Mouse (Mus musculus) testis, adult 2 months (tissue): ENCODE measurements around the gene Lhpp.

Experiments used
- CTCF ChIP-seq: fragments of 200-500 bp; IDR thresholded peaks from 2 replicates; pipeline ENCODE4 v1.5.1; 2012; ENCODE audit warnings: low read depth, mild to moderate bottlenecking, inconsistent platforms, low read length, moderate library complexity; ENCODE audit not compliant: control insufficient read depth, insufficient read depth, insufficient replicate concordance
- POLR2A ChIP-seq: fragments of 200-500 bp; IDR thresholded peaks from 2 replicates; pipeline ENCODE4 v1.6.1; 2012; ENCODE audit warnings: low read depth, mild to moderate bottlenecking, inconsistent platforms, low read length, moderate library complexity; ENCODE audit not compliant: control insufficient read depth

DNA sequence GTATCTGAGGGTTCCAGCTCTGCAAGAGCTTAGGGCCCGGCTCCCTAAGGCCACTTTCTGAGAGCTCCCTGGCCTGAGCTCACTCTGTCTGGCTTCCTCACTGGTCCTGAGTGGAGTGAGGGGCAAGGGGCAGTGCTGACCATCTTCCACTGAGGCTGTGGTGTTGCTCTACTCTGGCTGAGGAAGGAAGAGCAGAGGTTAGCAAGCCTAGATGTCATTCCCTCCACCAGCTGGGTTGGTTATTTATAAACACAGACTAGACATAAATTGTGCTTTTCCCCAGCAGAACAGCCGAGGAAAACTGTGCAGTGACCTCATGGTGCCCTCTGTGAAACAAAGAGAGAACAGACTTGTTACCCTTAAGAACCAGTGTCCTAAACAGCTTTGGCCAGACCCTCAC lies 77.5 kb downstream of the Lhpp start:
- TF ChIP-seq CTCF (no peak), POLR2A (no peak)
